Mouse (Mus musculus): Measurements from ENCODE around the gene Atpif1. TPM values are rescaled to one million over a fixed set of nuclear protein-coding genes. Genes with fewer than 3 reads are reported as not detected.
"Not testable (repeated sequence)": the region's sequence is repeated elsewhere in the genome, so short reads cannot be mapped to it uniquely, and the experiment has no call there.

Gene Atpif1
- total RNA-seq (2021): 426 and 437 TPM in 2 replicates
- long read RNA-seq, transcript Atpif1-201 (3 exons, 539 nt): major isoform, 121 of 135 reads
- long read RNA-seq, transcript Atpif1-202 (2 exons, 1,014 nt): minor isoform, 5 of 135 reads
- long read RNA-seq, partial matches to known transcripts: 0 of 135 reads
- long read RNA-seq, other reads (novel, unspliced or antisense): 8 of 135 reads

DNA sequence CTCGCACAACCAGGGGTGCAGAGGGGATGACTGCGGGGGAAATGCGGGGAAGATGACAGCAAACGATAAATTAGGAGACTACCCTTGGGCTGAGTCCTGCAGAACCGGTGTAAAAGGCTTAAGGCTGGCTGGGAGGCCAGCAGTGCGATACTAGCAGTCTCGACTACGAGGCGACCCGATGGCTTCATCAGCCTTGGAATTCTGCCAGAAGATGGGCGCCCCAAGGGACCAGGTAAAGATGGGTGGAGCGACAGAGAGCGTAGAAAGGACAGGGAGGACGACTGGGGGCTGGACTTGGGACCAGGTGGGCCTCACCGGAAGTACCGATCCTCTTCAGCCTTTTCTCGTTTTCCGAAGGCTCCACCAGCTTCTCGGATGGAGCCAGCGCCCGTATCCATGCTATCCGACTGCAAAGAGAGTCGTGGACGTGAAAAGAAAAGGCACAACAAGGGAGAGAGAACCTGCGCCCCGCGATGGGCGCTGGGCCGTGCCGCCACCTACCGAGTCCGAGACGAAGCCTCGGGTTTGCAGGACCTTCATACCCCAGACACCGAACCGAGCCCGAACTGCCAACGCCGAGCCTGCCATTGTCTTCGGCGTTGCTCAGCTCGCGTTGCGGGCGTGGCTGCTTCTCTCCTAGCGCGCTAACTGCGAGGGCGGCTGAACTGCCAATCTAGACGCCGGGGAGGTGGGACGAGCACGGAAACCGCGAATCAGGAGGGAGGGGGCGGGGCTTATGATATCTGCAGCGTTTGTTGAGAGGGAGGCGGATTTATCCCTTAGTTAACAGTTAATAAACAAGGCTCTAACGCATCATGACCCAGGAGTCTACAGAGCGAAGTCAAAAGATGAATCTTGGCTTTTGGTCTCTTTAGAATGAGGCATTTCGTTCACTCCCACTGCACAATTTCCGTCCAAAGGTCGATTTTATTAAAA, at the start of gene Atpif1:
Gene Atpif1 (minus strand): TSS at position 679 of the 936 bp plus-strand sequence.
- peak; percentile 90 for DNase-seq

DNA sequence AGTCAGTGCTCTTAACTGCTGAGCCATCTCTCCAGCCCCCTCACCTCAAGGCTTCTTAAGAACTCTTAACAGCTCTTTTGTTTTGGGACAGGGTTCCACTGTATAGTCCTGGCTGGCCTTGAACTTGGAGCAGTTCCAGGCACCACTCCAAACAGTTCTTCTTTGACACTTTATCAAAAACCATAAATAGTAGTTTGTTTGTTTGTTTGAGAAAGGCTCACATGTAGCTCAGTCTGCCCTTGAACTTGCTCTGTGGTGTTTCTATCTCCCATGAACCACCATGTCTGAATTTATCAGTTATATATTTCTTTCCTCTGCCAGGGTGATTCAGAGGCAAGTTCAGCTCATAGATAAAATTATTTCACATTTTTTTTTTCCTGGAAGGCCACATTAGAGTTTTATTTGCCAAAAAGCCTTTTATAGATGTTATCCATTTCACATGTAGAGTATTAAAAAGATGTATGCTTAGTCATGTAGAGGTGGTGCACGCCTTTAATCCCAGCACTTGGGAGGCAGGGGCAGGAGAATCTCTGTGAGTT, 41.4 kb upstream of the Atpif1 start:
- DNase-seq: no peak

DNA sequence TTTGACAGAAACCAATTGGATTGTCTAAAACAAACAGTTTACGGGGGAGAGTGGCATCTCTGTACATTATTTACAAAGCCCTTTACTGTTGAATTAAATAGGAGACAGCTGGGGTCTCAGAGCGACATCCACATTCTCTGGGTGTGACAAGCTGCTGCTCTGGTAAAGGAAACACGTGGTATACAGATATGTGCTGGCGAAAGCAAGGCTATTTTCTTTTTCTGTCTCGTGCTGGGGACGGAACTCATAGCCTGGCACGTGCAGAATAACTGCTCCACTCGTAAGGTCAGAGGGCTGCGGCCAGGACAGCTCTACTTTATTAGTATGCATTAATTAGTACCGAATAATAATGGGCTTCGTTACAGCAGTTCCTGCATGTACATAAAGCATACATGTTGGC, 39.9 kb upstream of the Atpif1 start:
- no peak for DNase-seq

DNA sequence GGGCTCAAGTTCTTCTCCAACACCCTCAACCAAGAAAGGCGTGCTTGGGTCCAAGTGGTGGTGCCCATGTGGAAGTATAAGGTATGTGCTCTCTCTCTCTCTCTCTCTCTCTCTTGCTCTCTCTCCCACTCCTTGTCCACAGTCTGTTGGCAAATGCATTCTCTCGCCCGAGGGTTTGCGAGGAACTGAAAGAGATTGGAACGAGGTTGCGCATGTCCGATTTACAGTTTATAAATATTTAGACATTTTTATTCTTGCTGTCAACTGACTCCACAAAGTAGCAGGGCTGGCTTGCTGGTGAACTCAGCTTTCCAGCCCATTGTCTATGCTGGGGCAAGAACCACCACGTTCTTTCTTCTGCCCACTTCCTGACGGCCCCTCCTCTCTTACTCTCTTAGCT, 37.7 kb upstream of the Atpif1 start:
- no peak for DNase-seq

DNA sequence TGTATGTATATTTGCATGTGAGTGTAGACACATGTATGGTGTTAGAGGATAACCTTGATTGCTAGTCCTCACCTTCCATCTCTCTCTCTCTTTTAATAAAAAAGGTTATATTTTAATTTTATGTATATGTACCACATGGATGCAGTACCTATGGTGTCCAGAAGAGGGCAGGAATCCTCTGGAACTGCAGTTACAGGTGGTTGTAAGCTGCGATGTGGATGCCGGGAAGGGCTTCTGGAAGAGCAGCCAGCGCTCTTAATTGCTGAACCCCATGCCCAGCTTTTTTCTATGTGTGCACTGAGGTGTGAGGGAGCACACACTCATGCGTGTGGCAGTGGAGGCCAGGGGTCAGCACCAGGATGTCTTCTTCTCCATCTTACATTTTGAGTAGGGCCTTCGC, 35.7 kb upstream of the Atpif1 start:
- no peak for DNase-seq

DNA sequence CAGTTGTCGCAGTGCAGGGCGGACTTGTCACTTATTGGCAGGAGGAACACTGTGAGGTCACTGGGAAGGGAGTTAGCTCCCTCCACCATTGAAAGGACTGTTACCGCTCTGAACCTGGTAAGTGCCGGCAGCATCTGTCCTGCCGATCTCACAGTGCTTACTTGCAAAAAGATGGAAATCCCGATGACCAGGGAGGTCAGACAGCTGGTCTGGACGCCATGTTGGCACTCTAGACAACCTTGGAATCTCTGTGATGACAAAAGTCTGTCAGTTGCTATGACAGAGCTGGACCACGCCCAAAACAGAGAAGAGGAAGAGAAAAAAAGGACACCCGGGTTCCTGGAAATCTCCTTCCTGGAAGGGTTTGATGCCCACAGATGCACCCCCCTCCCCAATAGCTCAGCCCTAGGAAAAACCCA, 33.9 kb upstream of the Atpif1 start:
- DNase-seq: peak; percentile 30

DNA sequence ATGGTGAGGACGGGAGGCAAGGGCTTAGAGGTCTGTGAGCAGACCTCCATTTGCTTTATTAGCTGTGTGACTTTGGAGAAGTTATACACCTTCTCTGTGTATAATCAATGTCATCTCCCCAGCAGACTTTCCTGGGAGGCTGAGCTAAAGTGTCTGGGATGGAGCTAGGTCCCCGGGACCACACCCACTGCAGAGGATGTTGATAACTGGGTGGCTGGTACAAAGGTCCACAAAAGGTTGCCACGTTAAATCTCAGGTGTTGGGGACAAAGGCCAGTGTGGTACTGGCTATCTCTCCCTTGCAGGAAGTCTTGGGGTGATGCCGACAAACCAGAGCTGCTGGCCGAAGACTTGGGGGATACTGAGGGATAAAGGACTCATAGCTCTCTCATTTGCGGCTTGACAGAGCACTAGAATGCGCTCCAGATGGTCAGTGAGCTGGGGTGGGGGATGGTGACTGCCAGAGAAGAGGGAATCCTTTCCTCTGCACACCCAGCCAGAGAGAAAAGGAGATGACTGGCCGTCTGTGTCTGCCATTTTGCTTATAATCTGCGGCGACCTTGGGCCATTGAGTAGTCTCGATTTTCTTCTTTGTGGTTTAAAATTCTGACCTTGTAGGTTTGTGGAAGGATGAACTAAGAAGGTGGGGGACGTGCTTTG, 31.8 kb upstream of the Atpif1 start:
- no peak for DNase-seq

DNA sequence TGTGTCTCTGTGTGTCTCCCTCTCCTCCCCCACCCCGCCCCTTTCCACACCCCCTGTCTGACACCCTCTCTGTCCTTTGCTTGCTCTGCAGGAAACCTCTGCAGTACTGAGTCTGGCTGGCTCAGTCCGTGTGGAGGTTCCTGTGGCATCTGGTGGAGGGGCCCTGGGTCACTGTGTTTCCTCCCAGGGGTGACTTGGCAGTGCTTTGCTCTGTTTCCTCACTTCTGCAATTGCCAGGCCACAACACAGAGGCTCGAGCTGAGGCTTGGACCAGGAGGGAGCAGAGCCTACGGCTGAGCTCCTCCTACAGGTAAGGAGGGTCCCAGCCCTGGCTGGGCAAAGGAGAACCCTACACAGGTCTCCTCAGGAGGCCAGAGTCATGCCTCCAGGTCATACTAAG, 30.5 kb upstream of the Atpif1 start, which contains the start of gene Ptafr:
Gene Ptafr (plus strand): TSS at position 103 of the 400 bp plus-strand sequence.
- no peak for DNase-seq

DNA sequence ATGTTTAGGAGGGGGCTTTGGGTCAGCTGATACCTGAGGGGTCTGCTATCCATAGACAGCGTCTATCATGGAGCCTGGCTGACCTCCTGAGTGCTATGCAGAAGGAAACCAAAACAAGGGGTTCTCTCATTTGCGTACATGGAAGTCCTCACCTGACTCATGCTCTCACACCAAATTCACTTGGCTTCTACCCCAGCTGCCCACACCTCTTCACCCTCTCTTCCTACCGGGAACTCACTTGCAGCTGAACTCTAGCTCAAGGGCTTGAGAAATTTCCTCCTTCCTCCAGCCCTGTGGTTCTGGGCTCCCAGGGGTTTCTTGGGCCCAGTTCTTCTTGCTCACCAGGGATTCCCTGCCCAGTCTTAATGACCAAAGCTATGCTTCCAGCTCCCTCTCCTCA, 29.8 kb upstream of the Atpif1 start:
- no peak for DNase-seq

DNA sequence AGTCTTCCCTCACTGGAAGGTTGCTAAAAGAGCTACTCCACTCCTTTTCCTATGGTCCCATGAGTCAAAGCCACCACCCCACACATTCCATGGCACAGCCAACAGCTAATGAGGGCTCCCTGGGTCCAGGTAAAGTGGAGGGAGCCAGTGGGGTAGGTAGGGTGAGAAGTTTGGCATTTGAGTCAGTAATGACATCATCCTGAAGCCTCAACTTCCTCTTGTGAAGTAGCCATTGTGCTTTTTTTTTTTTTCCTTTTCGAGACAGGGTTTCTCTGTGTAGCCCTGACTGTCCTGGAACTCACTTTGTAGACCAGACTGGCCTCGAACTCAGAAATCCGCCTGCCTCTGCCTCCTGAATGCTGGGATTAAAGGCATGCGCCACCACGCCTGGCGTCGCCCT, 22.1 kb upstream of the Atpif1 start:
- DNase-seq: not testable (repeated sequence)

DNA sequence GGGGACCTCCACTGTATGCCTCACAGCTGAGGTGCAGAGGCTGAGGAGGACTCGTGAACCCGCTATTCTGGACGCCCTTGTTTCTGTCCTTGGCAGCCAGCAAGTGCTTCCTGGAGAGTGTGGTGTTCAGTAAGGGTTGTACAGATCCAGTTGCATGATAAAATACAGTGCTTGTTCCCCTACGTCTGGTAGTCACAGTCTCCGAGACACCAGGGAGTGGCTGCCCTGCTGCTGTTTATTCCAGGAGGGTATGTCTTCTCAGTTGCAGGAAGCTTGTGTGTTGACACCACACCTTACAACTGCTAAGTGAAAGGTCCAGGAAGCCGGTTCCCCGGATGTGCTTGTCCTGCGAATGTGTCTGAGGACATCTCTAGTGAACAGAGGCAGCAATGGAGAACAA, 21.2 kb upstream of the Atpif1 start:
- DNase-seq: no peak

DNA sequence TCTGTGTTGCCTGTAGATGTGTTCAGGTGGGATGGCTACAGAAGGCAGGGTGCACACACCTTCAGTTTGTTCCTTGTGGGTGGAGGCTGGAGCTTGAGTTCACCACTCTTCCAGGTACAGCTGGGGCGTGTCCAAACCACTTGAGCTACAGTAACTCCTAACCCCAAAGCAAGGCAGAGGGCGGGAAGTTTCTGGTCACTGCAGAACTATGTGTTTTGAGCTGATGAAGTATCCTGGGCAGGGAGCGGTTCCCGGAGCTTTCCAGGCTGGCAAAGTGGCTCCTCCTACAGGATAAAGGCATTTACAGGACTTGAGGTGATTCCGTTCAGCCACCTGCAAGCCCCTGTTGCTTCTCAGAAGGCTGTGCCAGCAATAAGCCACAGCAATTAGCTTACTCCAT, 20.8 kb upstream of the Atpif1 start:
- DNase-seq: no peak

DNA sequence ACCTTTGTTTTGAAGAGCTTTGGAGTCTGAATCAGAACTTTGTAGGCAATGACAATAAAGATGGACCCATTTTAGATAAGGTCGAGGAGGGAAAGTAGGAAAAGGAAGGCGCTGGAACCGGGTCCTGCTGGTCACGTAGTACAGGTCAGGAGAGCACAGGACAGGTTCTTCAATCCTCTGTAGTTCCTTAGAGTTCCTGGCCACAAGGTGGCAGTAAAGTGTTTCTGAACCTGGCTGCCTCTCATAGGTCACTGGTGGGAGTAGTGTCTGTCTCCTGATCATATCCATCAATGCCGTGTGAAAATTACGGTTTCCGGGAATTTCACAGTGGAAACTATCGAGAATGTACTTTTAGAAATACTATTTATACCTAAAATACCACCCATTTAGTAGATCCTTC, 12.4 kb upstream of the Atpif1 start:
- peak; percentile 55 for DNase-seq

DNA sequence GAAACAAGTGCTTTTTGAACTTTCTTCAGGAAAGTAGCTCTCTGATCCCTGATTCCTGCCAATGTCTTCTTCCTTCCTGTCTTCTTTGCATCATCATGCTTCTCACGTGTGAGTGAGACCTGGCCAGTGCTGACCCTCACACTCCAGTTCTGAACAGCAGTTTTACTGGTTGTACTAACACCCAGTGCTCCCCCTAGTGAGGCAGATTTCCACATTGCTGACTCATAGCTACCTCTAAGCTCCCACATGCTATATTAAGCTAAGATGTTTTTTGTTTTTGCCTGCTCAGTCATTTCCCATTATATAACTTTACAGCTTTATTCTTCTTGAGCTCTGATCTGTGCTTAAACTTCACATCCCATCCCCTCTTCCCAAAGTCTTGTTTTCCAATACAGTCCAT, 9.3 kb upstream of the Atpif1 start:
- DNase-seq: no peak

DNA sequence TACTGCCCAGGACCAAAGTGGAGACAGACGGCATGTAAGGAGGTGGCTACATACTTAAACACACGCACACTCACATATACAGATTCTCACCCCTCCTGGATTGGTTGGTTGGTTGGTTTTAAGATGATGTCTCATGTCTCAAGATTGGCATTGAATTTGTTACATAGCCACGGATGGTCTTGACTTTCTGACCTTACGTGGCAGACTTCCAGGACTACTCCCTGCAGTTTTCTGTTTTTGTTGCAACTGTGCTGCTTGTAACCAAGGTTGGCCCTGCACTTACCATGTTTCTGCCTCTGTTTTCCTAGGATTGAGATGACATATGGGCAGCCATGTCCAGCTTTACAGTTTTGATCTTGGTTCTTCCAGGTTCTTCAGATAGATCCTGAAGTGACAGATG, 8.0 kb upstream of the Atpif1 start:
- no peak for DNase-seq

DNA sequence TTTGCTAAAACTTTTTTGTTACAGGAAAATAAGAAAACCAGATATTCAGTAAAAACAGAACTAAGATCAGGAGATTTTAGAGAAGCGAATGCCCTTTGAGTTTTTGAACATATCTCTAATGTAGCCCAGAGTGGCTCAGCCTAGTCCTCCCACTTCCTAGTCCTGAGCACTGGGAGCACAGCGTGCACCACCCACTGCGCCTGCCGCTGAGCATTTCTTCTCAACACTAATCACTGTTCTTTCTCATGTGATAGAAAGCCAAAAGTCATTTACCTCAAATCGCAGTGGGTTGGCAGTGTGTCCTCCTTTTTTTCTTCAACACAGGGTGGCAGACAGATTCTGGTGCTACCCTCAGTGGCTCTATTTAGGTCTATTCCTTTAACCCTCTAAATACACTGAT, 6.0 kb upstream of the Atpif1 start:
- no peak for DNase-seq

DNA sequence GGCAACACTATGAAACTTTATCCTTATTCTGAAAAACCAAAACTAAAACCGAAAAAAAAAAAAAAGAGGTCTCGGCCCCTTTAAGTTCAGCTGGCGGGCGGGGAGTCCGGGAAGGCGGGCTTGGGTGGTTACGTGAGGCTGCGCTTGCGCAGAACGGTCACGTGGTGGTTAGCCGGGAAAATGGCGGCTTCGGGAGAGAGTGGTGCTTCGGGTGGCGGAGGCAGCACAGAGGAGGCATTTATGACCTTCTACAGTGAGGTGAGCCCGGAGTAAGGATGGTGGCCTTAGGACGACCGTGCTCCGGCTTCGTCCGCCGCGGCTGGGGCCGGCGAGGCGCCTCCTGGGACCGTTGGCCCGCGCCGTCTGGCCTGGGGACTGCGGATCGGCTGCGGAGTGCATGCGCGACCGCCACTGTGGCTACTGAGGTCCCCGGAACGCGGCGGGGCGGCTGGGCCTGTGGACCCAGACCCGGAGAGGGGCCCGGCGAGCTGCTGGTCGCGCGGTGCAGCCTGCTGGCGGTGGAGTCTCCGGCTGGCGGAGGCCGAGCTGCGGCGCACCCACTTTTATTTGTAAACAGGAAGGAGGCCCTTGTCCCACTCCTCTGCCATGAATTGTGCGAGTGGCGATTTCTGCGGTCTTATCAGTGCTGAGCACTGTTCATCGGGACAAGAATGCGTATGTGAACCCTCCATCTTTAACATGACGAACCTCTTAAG, 2.1 kb upstream of the Atpif1 start, which contains the start of gene Dnajc8:
Gene Dnajc8 (plus strand): TSS at position 145 of the 716 bp plus-strand sequence.
- peak; percentile 97 for DNase-seq

DNA sequence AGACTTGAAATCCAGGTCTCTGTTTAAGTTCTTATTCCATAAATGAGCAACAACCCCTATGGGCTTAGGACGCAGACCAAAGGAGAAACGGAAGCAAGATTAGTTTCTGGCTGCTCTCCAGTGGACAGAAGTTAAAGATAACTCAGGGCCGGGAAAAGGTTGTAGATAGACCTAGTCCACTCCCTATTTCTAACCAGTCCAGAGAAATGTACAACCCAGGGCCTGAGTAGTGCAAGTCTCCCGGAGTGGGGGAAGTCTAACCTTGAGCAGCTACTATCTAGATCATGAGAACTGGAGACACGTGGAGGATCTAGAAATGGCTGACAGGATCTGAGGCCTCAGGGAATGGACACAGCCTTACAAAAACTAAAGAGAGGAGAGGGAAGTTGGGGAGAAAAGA, 963 bp downstream of the Atpif1 start:
- DNase-seq: no peak

DNA sequence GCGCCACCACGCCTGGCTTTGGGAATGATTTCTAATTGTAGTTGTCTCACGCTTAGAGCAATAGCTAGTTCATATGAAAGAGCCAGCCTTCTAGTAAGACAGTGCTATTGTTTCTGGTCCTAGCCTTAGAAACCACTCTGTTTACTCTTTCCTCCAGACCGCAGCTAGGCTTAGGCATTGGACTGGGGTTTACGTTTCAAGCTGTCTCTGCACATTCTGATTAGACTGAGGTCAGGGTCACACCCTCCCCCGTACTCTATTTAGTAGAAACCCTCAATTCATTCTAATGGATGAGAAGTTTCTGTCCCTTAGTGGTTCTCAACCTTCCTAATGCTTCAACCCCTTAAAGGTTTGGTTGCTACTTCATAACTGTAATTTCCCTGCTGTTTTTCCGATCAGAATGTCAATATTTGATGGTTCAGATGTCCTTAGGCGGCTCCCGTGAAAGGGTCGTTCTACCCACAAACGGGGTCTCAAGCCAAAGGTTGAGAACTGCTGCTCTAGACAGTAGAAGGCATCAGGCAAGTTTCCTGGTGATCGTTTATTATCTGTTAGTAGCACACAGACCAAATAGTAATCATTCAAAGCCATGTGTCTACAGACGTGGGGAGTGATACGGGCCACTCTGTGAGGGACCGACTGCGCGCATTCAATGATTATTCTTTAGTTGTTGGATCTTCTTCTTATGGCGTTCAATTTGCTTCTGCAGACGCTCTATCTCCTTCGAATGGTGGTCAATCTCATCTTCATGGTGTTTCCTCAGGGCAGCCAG, 3.2 kb downstream of the Atpif1 start:
- DNase-seq: no peak

DNA sequence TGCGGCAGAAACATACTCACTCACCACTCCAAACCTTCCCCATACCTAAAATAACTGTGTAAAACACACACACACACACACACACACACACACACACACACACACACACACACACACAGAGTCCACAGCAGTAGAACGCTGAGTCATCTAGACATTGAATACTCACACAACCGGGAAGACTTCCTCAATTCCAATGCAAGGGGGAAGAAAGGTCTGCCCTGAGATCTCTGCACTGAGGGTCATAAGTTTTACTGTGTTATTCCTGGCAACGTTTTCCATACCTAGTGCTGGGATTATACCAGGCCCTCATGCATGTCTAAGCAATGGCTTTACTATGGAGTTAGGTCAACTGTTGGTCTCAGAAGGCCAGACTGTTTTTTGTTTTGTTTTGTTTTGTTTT, 4.1 kb downstream of the Atpif1 start:
- no peak for DNase-seq

DNA sequence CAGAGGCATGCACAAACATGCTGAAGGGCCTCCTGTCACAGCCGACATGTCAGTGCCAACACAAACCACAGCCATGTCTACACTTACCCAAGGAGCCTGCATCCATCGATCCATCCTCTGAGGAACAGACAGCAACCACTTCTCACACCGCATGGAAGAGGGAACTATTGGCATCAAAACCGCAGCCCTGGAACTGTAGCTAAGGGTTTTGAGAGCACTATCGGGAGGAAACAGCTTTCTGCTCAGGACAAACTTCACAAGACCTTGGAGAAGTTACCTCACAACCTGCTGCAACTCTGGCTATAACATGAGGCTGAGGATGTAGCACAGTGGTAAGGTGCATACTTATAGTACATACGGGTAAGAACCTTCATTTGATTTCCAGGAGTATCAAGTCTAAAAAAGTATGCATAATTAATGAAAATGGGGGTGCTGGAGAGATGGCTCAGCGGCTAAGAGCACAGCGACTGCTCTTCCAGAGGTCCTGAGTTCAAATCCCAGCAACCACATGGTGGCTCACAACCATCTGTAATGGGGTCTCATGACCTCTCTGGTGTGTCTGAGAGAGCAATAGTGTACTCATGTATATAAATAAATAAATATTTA, 5.4 kb downstream of the Atpif1 start:
- DNase-seq: no peak
